Mouse (Mus musculus): ENCODE measurements around the gene Ppp1r9a. TPM values are rescaled to one million over a fixed set of nuclear protein-coding genes. Genes with fewer than 3 reads are reported as not detected.

The Ppp1r9a gene
- total RNA-seq, 2 experiments from 2014 or later = 67.0 to 67.4 TPM

GRCm38 (mm10) chr6:5152185-5152584 lies 249.5 kb downstream of the Ppp1r9a start:
- DNase-seq (ENCODE audit: low spot score in 2 of 2) = no peak

GRCm38 (mm10) chr6:5154786-5155185 lies 252.1 kb downstream of the Ppp1r9a start:
- no peak for DNase-seq (ENCODE audit: low spot score in 2 of 2)

- DNase-seq (ENCODE audit: low spot score in 2 of 2) = no peak
Measured at GRCm38 (mm10) chr6:5155313-5155927, 252.7 kb downstream of the Ppp1r9a start.

- DNase-seq (ENCODE audit: low spot score in 2 of 2) = no peak
Measured at GRCm38 (mm10) chr6:5156541-5157425, 254.1 kb downstream of the Ppp1r9a start.

- no peak for DNase-seq (ENCODE audit: low spot score in 2 of 2)
Measured at GRCm38 (mm10) chr6:5159385-5159791, 256.7 kb downstream of the Ppp1r9a start.

- no peak for DNase-seq (ENCODE audit: low spot score in 2 of 2)
Measured at GRCm38 (mm10) chr6:5162052-5162451, 259.3 kb downstream of the Ppp1r9a start.

GRCm38 (mm10) chr6:5163507-5164144 lies 260.9 kb downstream of the Ppp1r9a start:
- no peak for DNase-seq (ENCODE audit: low spot score in 2 of 2)

GRCm38 (mm10) chr6:5164855-5165254 lies 262.1 kb downstream of the Ppp1r9a start:
- DNase-seq (ENCODE audit: low spot score in 2 of 2) = no peak

- DNase-seq (ENCODE audit: low spot score in 2 of 2) = no peak
Measured at GRCm38 (mm10) chr6:5167051-5167677, 264.4 kb downstream of the Ppp1r9a start.

- DNase-seq (ENCODE audit: low spot score in 2 of 2) = no peak
Measured at GRCm38 (mm10) chr6:5168158-5168557, 265.4 kb downstream of the Ppp1r9a start.

- DNase-seq (ENCODE audit: low spot score in 2 of 2) = no peak
Measured at GRCm38 (mm10) chr6:5171418-5171817, 268.7 kb downstream of the Ppp1r9a start.

GRCm38 (mm10) chr6:5172571-5172970 lies 269.9 kb downstream of the Ppp1r9a start:
- DNase-seq (ENCODE audit: low spot score in 2 of 2) = no peak

GRCm38 (mm10) chr6:5174179-5174812 lies 271.6 kb downstream of the Ppp1r9a start:
- no peak for DNase-seq (ENCODE audit: low spot score in 2 of 2)

GRCm38 (mm10) chr6:5177967-5178891 lies 275.5 kb downstream of the Ppp1r9a start:
- DNase-seq (ENCODE audit: low spot score in 2 of 2) = no peak

GRCm38 (mm10) chr6:5179189-5179588 lies 276.5 kb downstream of the Ppp1r9a start:
- no peak for DNase-seq (ENCODE audit: low spot score in 2 of 2)

GRCm38 (mm10) chr6:5180645-5181044 lies 277.9 kb downstream of the Ppp1r9a start:
- no peak for DNase-seq (ENCODE audit: low spot score in 2 of 2)

- DNase-seq (ENCODE audit: low spot score in 2 of 2) = no peak
Measured at GRCm38 (mm10) chr6:5186229-5186950, 283.7 kb downstream of the Ppp1r9a start.

GRCm38 (mm10) chr6:5187586-5187985 lies 284.9 kb downstream of the Ppp1r9a start:
- DNase-seq (ENCODE audit: low spot score in 2 of 2) = no peak

GRCm38 (mm10) chr6:5188036-5188435 lies 285.3 kb downstream of the Ppp1r9a start:
- DNase-seq (ENCODE audit: low spot score in 2 of 2) = no peak

Data from adrenal gland, postnatal 4 days (tissue).